ENCODE assay signal across 34 mouse cellular contexts in the genomic region with DNA sequence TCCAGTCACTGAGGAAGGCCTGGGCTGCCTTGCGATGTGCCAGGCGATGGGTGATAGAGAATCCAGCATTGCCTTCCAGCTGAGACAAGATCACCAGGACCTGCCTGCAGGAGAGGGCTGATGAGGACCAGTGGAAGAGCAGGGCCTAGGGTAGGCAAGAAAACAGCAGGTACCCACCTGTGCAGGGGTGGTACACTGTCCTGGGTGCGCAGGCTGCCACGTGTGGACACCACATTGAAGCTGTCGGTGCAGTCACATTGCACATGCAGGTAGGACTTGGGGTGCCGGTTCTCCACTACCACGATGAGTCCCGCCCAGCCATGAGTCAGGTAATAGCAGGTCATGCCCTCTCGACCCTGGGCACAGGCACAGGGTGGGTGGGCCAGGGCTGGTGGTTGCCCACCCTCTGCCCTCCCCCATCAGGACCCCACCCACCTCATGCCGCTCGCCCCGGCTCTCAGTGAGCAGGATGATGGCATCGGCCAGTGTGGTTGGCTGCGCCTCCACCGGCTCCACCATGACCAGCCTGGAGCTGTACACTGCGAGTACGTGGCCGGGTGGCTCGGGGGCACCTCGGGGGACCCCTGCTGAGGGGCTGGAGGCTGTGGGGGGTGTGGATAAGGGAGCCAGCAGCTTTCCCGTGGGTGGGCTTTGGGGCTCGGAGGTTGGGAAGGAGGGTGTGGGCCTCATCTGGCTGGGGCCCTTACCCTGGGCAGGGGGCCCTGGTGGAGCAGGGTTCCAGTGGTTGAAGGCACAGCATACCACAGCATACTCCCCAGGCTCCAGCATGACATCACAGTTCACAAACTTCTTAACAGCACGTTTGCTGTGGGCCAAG. TPM values are rescaled to one million over a fixed set of nuclear protein-coding genes. Genes with fewer than 3 reads are reported as not detected.
DNase-seq lines count a peak whose midpoint lies in the region; ATAC-seq lines count a peak whose summit lies in the region.
"Had no signal": no experiment of that assay in that cellular context is flagged by ENCODE, and none has a peak within 500 bp of the region (broad histone marks: within the 10 kb centered on the region; RNA-seq: fewer than 3 reads in every experiment).

No protein-coding gene starts in this region.

- H3K4me3 ChIP-seq in heart, embryonic 12.5 days: no peak overlapping the region
- no peak overlapping the region for H3K4me3 ChIP-seq in heart, embryonic 11.5 days (ENCODE audit: low read depth, low read length)
- peak overlapping the region; percentile 26 for H3K4me3 ChIP-seq in megakaryocyte, embryonic 14.5 days (replicated peaks)
- no peak overlapping the region for H3K4me3 ChIP-seq in liver, embryonic 13.5 days (replicated peaks)
- H3K4me3 ChIP-seq in liver, embryonic 16.5 days (ENCODE audit: low read depth, low read length): no peak overlapping the region
- H3K4me3 ChIP-seq: forebrain, embryonic 12.5 days; hindbrain, embryonic 12.5 days; intestine, embryonic 15.5 days; midbrain, embryonic 13.5 days; stomach, embryonic 15.5 days had no signal

- peaks cover 70% of the 10 kb centered on the region for H3K36me3 ChIP-seq in heart, embryonic 12.5 days
- peaks cover 5% of the 10 kb centered on the region for H3K36me3 ChIP-seq in heart, embryonic 11.5 days (ENCODE audit: control insufficient read depth, insufficient read depth, low read length)
- peaks cover 74% of the 10 kb centered on the region for H3K36me3 ChIP-seq in megakaryocyte, embryonic 14.5 days (replicated peaks; ENCODE audit: low read length)
- peaks cover 66% of the 10 kb centered on the region for H3K36me3 ChIP-seq in liver, embryonic 13.5 days
- peaks cover 5% of the 10 kb centered on the region; the same call in 1 of the 2 replicates for H3K36me3 ChIP-seq in liver, embryonic 16.5 days (ENCODE audit: control insufficient read depth, insufficient read depth)

- DNase-seq in liver, embryonic 13.5 days: no peak
- DNase-seq in lung, postnatal 4 days: no peak
- DNase-seq: adrenal gland, adult 8-10 months; B cell, adult 2 months; forebrain, postnatal 0 days; kidney, adult 2 months; kidney, postnatal 10 days; layer of hippocampus, postnatal 36 days; left cerebral cortex, postnatal 4 days; lung, embryonic 14.5 days; lung, postnatal 14 days; retina, postnatal 1 day; right cerebral cortex, postnatal 25 days; thymus, adult 2 months; thymus, postnatal 36 days had no signal

- ATAC-seq in heart, embryonic 12.5 days (ENCODE audit: insufficient number of reproducible peaks, low FRiP score): 0 out of 2 replicates have a peak, but pooled peaks have one; percentile 7
- no peak for ATAC-seq in heart, embryonic 11.5 days (replicated peaks; ENCODE audit: insufficient number of reproducible peaks, low FRiP score, low TSS enrichment)
- ATAC-seq in megakaryocyte, adult 5-6 weeks (ENCODE audit: poor library complexity, severe bottlenecking): no peak
- ATAC-seq in liver, embryonic 13.5 days (ENCODE audit: low read depth): no peak
- ATAC-seq in liver, embryonic 16.5 days (ENCODE audit: low read depth): no peak
- ATAC-seq: forebrain, postnatal 0 days; hindbrain, postnatal 0 days; intestine, embryonic 15.5 days; midbrain, embryonic 13.5 days had no signal

- H3K27ac ChIP-seq in heart, embryonic 12.5 days (ENCODE audit: poor library complexity, severe bottlenecking): no peak overlapping the region
- no peak overlapping the region for H3K27ac ChIP-seq in heart, embryonic 11.5 days (ENCODE audit: low read depth, low read length)
- peak overlapping the region; percentile 98 for H3K27ac ChIP-seq in liver, embryonic 13.5 days
- H3K27ac ChIP-seq in liver, embryonic 16.5 days (ENCODE audit: low read length): peak overlapping the region; percentile 96
- H3K27ac ChIP-seq: forebrain, embryonic 12.5 days; hindbrain, embryonic 12.5 days; hindbrain, postnatal 0 days; intestine, embryonic 15.5 days; midbrain, embryonic 13.5 days; stomach, embryonic 15.5 days had no signal

- no peak overlapping the region for H3K9ac ChIP-seq in heart, embryonic 12.5 days
- H3K9ac ChIP-seq in heart, embryonic 11.5 days (ENCODE audit: low read depth, low read length): no peak overlapping the region
- H3K9ac ChIP-seq in liver, embryonic 13.5 days: peak overlapping the region; percentile 82; the same call in 1 of the 2 replicates
- no peak overlapping the region; the same call in 1 of the 2 replicates for H3K9ac ChIP-seq in liver, embryonic 16.5 days (ENCODE audit: low read depth, low read length)
- H3K9ac ChIP-seq: forebrain, embryonic 12.5 days; forebrain, postnatal 0 days; intestine, embryonic 15.5 days; lung, embryonic 14.5 days; midbrain, embryonic 13.5 days; stomach, embryonic 15.5 days had no signal

- 88% methylated on average over 23 of the region's 23 CpGs for WGBS in heart, embryonic 12.5 days
- WGBS in heart, embryonic 11.5 days (ENCODE audit: insufficient replicate concordance): 91% methylated on average over 23 of the region's 23 CpGs
- 89% methylated on average over 21 of the region's 23 CpGs for WGBS in liver, embryonic 13.5 days (ENCODE audit: insufficient replicate concordance)
- WGBS in liver, embryonic 16.5 days (ENCODE audit: insufficient replicate concordance): 86% methylated on average over 23 of the region's 23 CpGs

- H3K27me3 ChIP-seq in heart, embryonic 12.5 days (replicated peaks): 0 out of 2 replicates have a peak, but pooled peaks cover 3% of the 10 kb centered on the region
- H3K27me3 ChIP-seq in heart, embryonic 11.5 days (ENCODE audit: control insufficient read depth, insufficient read depth, low read length): no peaks in the 10 kb centered on the region
- peaks cover 14% of the 10 kb centered on the region for H3K27me3 ChIP-seq in megakaryocyte, embryonic 14.5 days (replicated peaks)
- no peaks in the 10 kb centered on the region for H3K27me3 ChIP-seq in liver, embryonic 13.5 days
- no peaks in the 10 kb centered on the region for H3K27me3 ChIP-seq in liver, embryonic 16.5 days (ENCODE audit: control insufficient read depth, insufficient read depth, low read depth, low read length)
- H3K27me3 ChIP-seq: forebrain, embryonic 12.5 days; hindbrain, embryonic 12.5 days; intestine, embryonic 15.5 days; midbrain, embryonic 13.5 days; stomach, embryonic 15.5 days had no signal

- H3K4me1 ChIP-seq in heart, embryonic 12.5 days (replicated peaks): no peaks in the 10 kb centered on the region
- H3K4me1 ChIP-seq in heart, embryonic 11.5 days (ENCODE audit: control insufficient read depth, insufficient read depth, low read length): peaks cover 4% of the 10 kb centered on the region; the same call in 1 of the 2 replicates
- peaks cover 46% of the 10 kb centered on the region for H3K4me1 ChIP-seq in megakaryocyte, embryonic 14.5 days
- H3K4me1 ChIP-seq in liver, embryonic 13.5 days (replicated peaks): peaks cover 67% of the 10 kb centered on the region
- peaks cover 48% of the 10 kb centered on the region for H3K4me1 ChIP-seq in liver, embryonic 16.5 days (ENCODE audit: control insufficient read depth, low read depth, low read length)
- H3K4me1 ChIP-seq: forebrain, embryonic 12.5 days; intestine, embryonic 15.5 days; stomach, embryonic 15.5 days had no signal

- H3K4me2 ChIP-seq in heart, embryonic 12.5 days: no peak overlapping the region
- H3K4me2 ChIP-seq in heart, embryonic 11.5 days: no peak overlapping the region
- H3K4me2 ChIP-seq in liver, embryonic 13.5 days: no peak overlapping the region; the same call in 1 of the 2 replicates
- no peak overlapping the region for H3K4me2 ChIP-seq in liver, embryonic 16.5 days (ENCODE audit: low read depth, low read length)
- H3K4me2 ChIP-seq: forebrain, embryonic 12.5 days; hindbrain, embryonic 12.5 days; intestine, embryonic 15.5 days; lung, embryonic 14.5 days; midbrain, embryonic 13.5 days; stomach, embryonic 15.5 days had no signal

- H3K9me3 ChIP-seq in heart, embryonic 12.5 days (replicated peaks): no peaks in the 10 kb centered on the region
- H3K9me3 ChIP-seq in heart, embryonic 11.5 days (replicated peaks; ENCODE audit: control insufficient read depth, low read length): no peaks in the 10 kb centered on the region
- H3K9me3 ChIP-seq in megakaryocyte, embryonic 14.5 days: no peaks in the 10 kb centered on the region
- H3K9me3 ChIP-seq in liver, embryonic 13.5 days (replicated peaks): no peaks in the 10 kb centered on the region
- no peaks in the 10 kb centered on the region for H3K9me3 ChIP-seq in liver, embryonic 16.5 days (replicated peaks; ENCODE audit: control insufficient read depth, low read length)
- H3K9me3 ChIP-seq: forebrain, embryonic 12.5 days; hindbrain, embryonic 12.5 days; intestine, embryonic 15.5 days; midbrain, embryonic 13.5 days; stomach, embryonic 15.5 days had no signal

RNA-seq across cellular contexts. Expression of gene A930017K11Rik, which starts 7.5 kb away (rescaled TPM):
- 0.08 and 0.17 TPM in 2 replicates for polyA plus RNA-seq in heart, embryonic 12.5 days (2016; fragmentation: Nextera tagmentation; extraction: Ambion mirVana)
- 0.14 and 0.25 TPM in 2 replicates for polyA plus RNA-seq in heart, embryonic 11.5 days (2014; fragmentation: Nextera tagmentation; extraction: Ambion mirVana)
- polyA plus RNA-seq in megakaryocyte, embryonic 14.5 days (2012; ENCODE audit: insufficient read depth, low replicate concordance): not detected in 2 replicates
- not detected in 2 replicates for total RNA-seq in megakaryocyte, adult 5-6 weeks (2015)
- not detected in 2 replicates for total RNA-seq in megakaryocyte, adult 5-6 weeks (2017)
- 0.24 and 0.32 TPM in 2 replicates for polyA plus RNA-seq in liver, embryonic 13.5 days (2015; fragmentation: Nextera tagmentation; extraction: Ambion mirVana)
- 0.13 and 0.16 TPM in 2 replicates for polyA plus RNA-seq in liver, embryonic 16.5 days (2015; fragmentation: Nextera tagmentation; extraction: Ambion mirVana)
- total RNA-seq: adrenal gland, adult 8-10 months; gastrocnemius, adult 8-10 months; gastrocnemius, postnatal 4 days; left cerebral cortex, postnatal 4 days; megakaryocyte progenitor cell, adult 5-6 weeks; monocyte, adult 5-6 weeks had no signal
- polyA plus RNA-seq: embryonic facial prominence, embryonic 14.5 days; large intestine, adult 2 months had no signal

RNA-seq across cellular contexts. Expression of gene Nhlrc4, which starts 15.1 kb away (rescaled TPM):
- polyA plus RNA-seq in heart, embryonic 12.5 days (2016; fragmentation: Nextera tagmentation; extraction: Ambion mirVana): 0.36 and 1.2 TPM in 2 replicates
- polyA plus RNA-seq in heart, embryonic 11.5 days (2014; fragmentation: Nextera tagmentation; extraction: Ambion mirVana): 0.34 and 0.42 TPM in 2 replicates
- polyA plus RNA-seq in megakaryocyte, embryonic 14.5 days (2012; ENCODE audit: insufficient read depth, low replicate concordance): not detected in 2 replicates
- not detected in 2 replicates for total RNA-seq in megakaryocyte, adult 5-6 weeks (2015)
- not detected in 2 replicates for total RNA-seq in megakaryocyte, adult 5-6 weeks (2017)
- polyA plus RNA-seq in liver, embryonic 13.5 days (2015; fragmentation: Nextera tagmentation; extraction: Ambion mirVana): 5.1 and 7.2 TPM in 2 replicates
- polyA plus RNA-seq in liver, embryonic 16.5 days (2015; fragmentation: Nextera tagmentation; extraction: Ambion mirVana): 6.8 and 7.8 TPM in 2 replicates
- total RNA-seq: adrenal gland, adult 8-10 months; forebrain, postnatal 0 days; gastrocnemius, adult 8-10 months; gastrocnemius, postnatal 4 days; heart, postnatal 25 days; left cerebral cortex, postnatal 4 days; megakaryocyte progenitor cell, adult 5-6 weeks; monocyte, adult 5-6 weeks had no signal
- polyA plus RNA-seq: hindbrain, embryonic 12.5 days; large intestine, adult 2 months; lung, embryonic 14.5 days; midbrain, embryonic 13.5 days; neural tube, embryonic 14.5 days had no signal

RNA-seq across cellular contexts. Expression of gene Pigq, which starts 15.1 kb away (rescaled TPM):
- polyA plus RNA-seq in heart, embryonic 12.5 days (2016; fragmentation: Nextera tagmentation; extraction: Ambion mirVana): 69.8 and 72.1 TPM in 2 replicates
- polyA plus RNA-seq in heart, embryonic 11.5 days (2014; fragmentation: Nextera tagmentation; extraction: Ambion mirVana): 71.2 and 77.1 TPM in 2 replicates
- 48.5 and 65.5 TPM in 2 replicates for polyA plus RNA-seq in megakaryocyte, embryonic 14.5 days (2012; ENCODE audit: insufficient read depth, low replicate concordance)
- 44.2 and 45.2 TPM in 2 replicates for total RNA-seq in megakaryocyte, adult 5-6 weeks (2015)
- 33.8 and 36.5 TPM in 2 replicates for total RNA-seq in megakaryocyte, adult 5-6 weeks (2017)
- 126 and 152 TPM in 2 replicates for polyA plus RNA-seq in liver, embryonic 13.5 days (2015; fragmentation: Nextera tagmentation; extraction: Ambion mirVana)
- 147 and 154 TPM in 2 replicates for polyA plus RNA-seq in liver, embryonic 16.5 days (2015; fragmentation: Nextera tagmentation; extraction: Ambion mirVana)

RNA-seq across cellular contexts. Expression of gene Capn15, which starts 25.7 kb away (rescaled TPM):
- 16.9 and 18.0 TPM in 2 replicates for polyA plus RNA-seq in heart, embryonic 12.5 days (2016; fragmentation: Nextera tagmentation; extraction: Ambion mirVana)
- 12.7 and 15.2 TPM in 2 replicates for polyA plus RNA-seq in heart, embryonic 11.5 days (2014; fragmentation: Nextera tagmentation; extraction: Ambion mirVana)
- polyA plus RNA-seq in megakaryocyte, embryonic 14.5 days (2012; ENCODE audit: insufficient read depth, low replicate concordance): 12.2 and 39.3 TPM in 2 replicates
- 9.1 and 10.4 TPM in 2 replicates for total RNA-seq in megakaryocyte, adult 5-6 weeks (2015)
- total RNA-seq in megakaryocyte, adult 5-6 weeks (2017): 3.5 and 3.7 TPM in 2 replicates
- 11.1 and 12.3 TPM in 2 replicates for polyA plus RNA-seq in liver, embryonic 13.5 days (2015; fragmentation: Nextera tagmentation; extraction: Ambion mirVana)
- 8.0 and 9.9 TPM in 2 replicates for polyA plus RNA-seq in liver, embryonic 16.5 days (2015; fragmentation: Nextera tagmentation; extraction: Ambion mirVana)

RNA-seq across cellular contexts. Expression of gene Rab40c, which starts 40.3 kb away (rescaled TPM):
- 17.1 and 18.1 TPM in 2 replicates for polyA plus RNA-seq in heart, embryonic 12.5 days (2016; fragmentation: Nextera tagmentation; extraction: Ambion mirVana)
- 11.0 and 11.7 TPM in 2 replicates for polyA plus RNA-seq in heart, embryonic 11.5 days (2014; fragmentation: Nextera tagmentation; extraction: Ambion mirVana)
- polyA plus RNA-seq in megakaryocyte, embryonic 14.5 days (2012; ENCODE audit: insufficient read depth, low replicate concordance): 8.8 and 24.8 TPM in 2 replicates
- total RNA-seq in megakaryocyte, adult 5-6 weeks (2015): 7.9 and 12.8 TPM in 2 replicates
- total RNA-seq in megakaryocyte, adult 5-6 weeks (2017): 9.1 and 16.1 TPM in 2 replicates
- polyA plus RNA-seq in liver, embryonic 13.5 days (2015; fragmentation: Nextera tagmentation; extraction: Ambion mirVana): 6.5 and 7.0 TPM in 2 replicates
- polyA plus RNA-seq in liver, embryonic 16.5 days (2015; fragmentation: Nextera tagmentation; extraction: Ambion mirVana): 6.2 and 7.0 TPM in 2 replicates

Comparison
In these comparisons a context has a peak if more than half of its experiments do, and no peak if none do; other contexts are left out.
1. H3K27ac ChIP-seq: peak in liver, embryonic 13.5 days (single experiment) and liver, embryonic 16.5 days (single experiment); none in heart, embryonic 12.5 days (single experiment) and heart, embryonic 11.5 days (single experiment).